Mouse (Mus musculus) heart, embryonic 15.5 days (tissue): ENCODE results near the gene Stard7. TPM values are rescaled to one million over a fixed set of nuclear protein-coding genes. Genes with fewer than 3 reads are reported as not detected.
A peak's percentile ranks its signal among the peaks of the same experiment; 100 is the strongest.

Source experiments
- ATAC-seq: fragments of 200-750 bp; cut with Nextera tagmentation; replicated peaks from 2 replicates; pipeline ENCODE4 v1.8.0; 2017; ENCODE audit warnings: low read depth, moderate TSS enrichment; ENCODE audit not compliant: insufficient number of reproducible peaks, insufficient read depth, low FRiP score
- H3K27ac ChIP-seq: fragments of 300-500 bp; sonication (generic); 2 replicates; pipeline ENCODE4 v1.5.1; 2015; ENCODE audit warnings: mild to moderate bottlenecking, inconsistent platforms
- H3K27me3 ChIP-seq: fragments of 300-500 bp; sonication (generic); 2 replicates; pipeline ENCODE4 v1.6.1; 2015; ENCODE audit warnings: inconsistent platforms
- H3K36me3 ChIP-seq: fragments of 300-500 bp; sonication (generic); 2 replicates; pipeline ENCODE4 v1.6.1; 2015; ENCODE audit warnings: mild to moderate bottlenecking, inconsistent platforms
- H3K4me1 ChIP-seq: fragments of 300-500 bp; sonication (generic); replicated peaks from 2 replicates; pipeline ENCODE4 v1.6.1; 2015; ENCODE audit warnings: inconsistent platforms
- H3K4me2 ChIP-seq: fragments of 300-500 bp; sonication (generic); 2 replicates; pipeline ENCODE4 v1.6.1; 2015; ENCODE audit warnings: inconsistent platforms, mild to moderate bottlenecking, moderate library complexity
- H3K4me3 ChIP-seq: fragments of 300-500 bp; sonication (generic); 2 replicates; pipeline ENCODE4 v1.5.1; 2015; ENCODE audit warnings: mild to moderate bottlenecking, inconsistent platforms
- H3K9ac ChIP-seq: fragments of 300-500 bp; sonication (generic); 2 replicates; pipeline ENCODE4 v1.6.1; 2015; ENCODE audit warnings: mild to moderate bottlenecking, inconsistent platforms
- H3K9me3 ChIP-seq: fragments of 300-500 bp; sonication (generic); replicated peaks from 2 replicates; pipeline ENCODE4 v1.6.1; 2016; ENCODE audit warnings: inconsistent platforms
- WGBS: fragments of 180-500 bp; shearing (Covaris S2); methylation state at CpG from one replicate; pipeline ENCODE4 v1.1.7; 2015; ENCODE audit warnings: mixed read lengths; 5-methylcytosine and 5-hydroxymethylcytosine counted together
- polyA plus RNA-seq: library from polyadenylated mRNA; unstranded; fragments of >200 nt; fragmentation: Nextera tagmentation; extraction: Ambion mirVana; gene quantifications from 2 replicates; pipeline ENCODE4 v1.2.1, GENCODE M21; 2015

Stard7 gene
- polyA plus RNA-seq, 1 experiment from 2014 or later, result 99.6 TPM

DNA sequence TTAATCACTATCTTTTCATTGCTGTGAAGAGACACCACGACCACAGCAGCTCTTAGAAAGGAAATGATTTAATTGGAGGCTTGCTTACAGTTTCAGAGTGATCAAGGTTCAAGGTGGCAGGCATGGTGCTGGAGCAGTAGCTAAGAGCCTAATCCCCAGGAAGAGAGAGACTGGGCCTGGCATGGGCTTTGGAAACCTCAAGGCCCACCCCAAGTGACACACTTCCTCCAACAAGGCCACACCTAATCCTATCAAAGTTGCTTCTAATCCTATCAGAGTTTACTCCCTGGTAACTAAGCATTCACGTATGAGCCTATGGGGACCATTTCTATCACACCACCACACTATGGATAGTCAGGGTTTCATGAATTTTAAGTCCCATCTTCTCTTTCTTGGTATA lies 40.2 kb downstream of the Stard7 start:
- Histone ChIP-seq H3K4me1 (0 out of 2 replicates have a peak, but pooled peaks cover 9% of the 10 kb centered on the region), H3K4me2 (no peak overlapping the region), H3K27ac (no peak overlapping the region), H3K27me3 (no peaks in the 10 kb centered on the region), H3K36me3 (no peaks in the 10 kb centered on the region), H3K4me3 (no peak overlapping the region), H3K9me3 (peaks cover 2% of the 10 kb centered on the region; the same call in 1 of the 2 replicates), H3K9ac (no peak overlapping the region)
- ATAC-seq, result no peak
- 34% methylated on average over 2 of the region's 2 CpGs for WGBS

DNA sequence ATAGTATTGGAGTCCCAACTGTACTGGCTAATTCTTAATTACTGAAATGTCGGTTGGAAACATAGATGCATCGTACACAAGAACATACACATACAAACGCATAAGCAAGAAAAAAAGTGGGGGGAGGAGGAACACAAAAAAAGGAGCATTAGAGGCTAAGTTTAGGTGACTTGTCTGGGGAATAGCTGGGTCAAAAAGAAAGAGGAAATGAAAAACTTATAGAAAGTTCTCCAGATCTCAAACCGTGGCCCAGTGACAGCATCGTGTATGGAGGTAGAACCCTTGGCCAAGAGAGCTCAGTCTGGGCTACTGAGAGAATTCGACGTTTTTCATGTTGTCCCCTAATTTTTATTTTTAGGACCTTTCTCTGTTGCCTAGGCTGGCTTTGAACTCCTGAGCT lies 40.7 kb downstream of the Stard7 start:
- ATAC-seq, result no peak
- Histone ChIP-seq H3K36me3 (no peaks in the 10 kb centered on the region), H3K9ac (no peak overlapping the region), H3K27ac (no peak overlapping the region), H3K9me3 (peaks cover 2% of the 10 kb centered on the region; the same call in 1 of the 2 replicates), H3K4me3 (no peak overlapping the region), H3K4me2 (no peak overlapping the region), H3K27me3 (no peaks in the 10 kb centered on the region), H3K4me1 (0 out of 2 replicates have a peak, but pooled peaks cover 9% of the 10 kb centered on the region)
- 85% methylated on average over 7 of the region's 7 CpGs for WGBS

DNA sequence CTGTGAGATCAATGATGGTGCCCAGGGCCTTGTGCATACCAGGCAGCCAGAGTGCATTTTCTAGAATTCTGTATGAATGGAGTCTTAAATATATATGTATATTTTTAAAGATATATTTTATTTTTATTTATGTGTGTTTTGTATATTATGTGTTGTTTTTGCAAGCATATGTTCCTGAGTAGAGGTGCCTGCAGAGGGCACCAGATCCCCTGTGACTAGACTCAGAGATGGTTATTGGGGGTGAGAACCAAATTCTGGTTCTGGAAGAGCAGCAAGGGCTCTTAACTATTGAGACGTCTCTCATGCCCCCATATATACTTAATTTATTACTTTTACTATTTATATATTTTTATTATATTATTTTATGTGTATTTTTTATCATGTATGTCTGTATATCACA lies 41.2 kb downstream of the Stard7 start:
- H3K4me2 ChIP-seq, result no peak overlapping the region
- peaks cover 2% of the 10 kb centered on the region; the same call in 1 of the 2 replicates for H3K9me3 ChIP-seq
- H3K4me1 ChIP-seq, result 0 out of 2 replicates have a peak, but pooled peaks cover 9% of the 10 kb centered on the region
- no peaks in the 10 kb centered on the region for H3K27me3 ChIP-seq
- H3K4me3 ChIP-seq, result no peak overlapping the region
- H3K36me3 ChIP-seq, result no peaks in the 10 kb centered on the region
- 79% methylated on average over 1 of the region's 1 CpGs for WGBS
- no peak for ATAC-seq
- no peak overlapping the region for H3K9ac ChIP-seq
- no peak overlapping the region for H3K27ac ChIP-seq

DNA sequence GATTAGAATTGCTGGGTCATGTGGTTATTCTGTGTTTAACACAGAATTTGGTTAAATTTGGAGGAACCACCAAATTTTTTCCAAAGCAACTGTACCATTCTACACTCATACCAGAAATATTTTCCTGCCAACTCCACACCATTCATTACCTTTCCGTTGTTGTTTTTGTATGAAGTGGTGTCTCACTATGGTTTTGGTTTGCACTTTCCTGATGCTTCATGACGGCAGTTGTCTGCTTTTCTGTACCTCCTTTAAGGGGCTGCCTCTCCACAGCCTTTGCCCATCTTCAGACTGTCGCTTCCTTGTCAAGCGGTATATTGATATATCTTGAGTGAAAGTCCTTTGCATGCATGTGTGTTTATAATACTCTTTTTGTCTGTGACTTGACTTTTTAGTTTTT lies 42.8 kb downstream of the Stard7 start:
- no peaks in the 10 kb centered on the region for H3K27me3 ChIP-seq
- peaks cover 2% of the 10 kb centered on the region; the same call in 1 of the 2 replicates for H3K9me3 ChIP-seq
- no peak overlapping the region for H3K9ac ChIP-seq
- H3K27ac ChIP-seq, result no peak overlapping the region
- H3K4me3 ChIP-seq, result no peak overlapping the region
- WGBS, result 88% methylated on average over 4 of the region's 4 CpGs
- peaks cover 9% of the 10 kb centered on the region; the same call in 1 of the 2 replicates for H3K4me1 ChIP-seq
- ATAC-seq, result no peak
- H3K4me2 ChIP-seq, result no peak overlapping the region
- H3K36me3 ChIP-seq, result no peaks in the 10 kb centered on the region

DNA sequence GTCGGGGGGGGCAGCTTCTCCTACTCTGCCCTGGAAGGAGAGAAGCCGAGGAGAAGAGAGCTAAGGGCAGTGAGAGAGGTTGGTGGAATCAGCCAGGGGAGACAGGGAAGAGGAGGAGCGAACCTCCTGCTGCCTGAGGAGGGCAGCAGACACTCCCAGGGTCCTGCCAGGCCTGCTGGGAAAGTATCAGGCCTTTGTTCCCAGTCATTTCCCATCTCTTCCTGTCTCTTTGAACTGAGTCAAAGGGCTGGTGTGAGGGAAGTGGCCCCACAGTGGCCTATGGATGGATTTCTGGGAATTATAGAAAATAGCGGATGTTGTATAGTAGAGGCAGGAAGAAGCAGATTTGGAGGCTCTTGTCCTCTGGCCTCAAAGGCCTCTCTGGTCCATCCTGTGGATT lies 43.9 kb downstream of the Stard7 start:
- 40% methylated on average over 4 of the region's 4 CpGs for WGBS
- Histone ChIP-seq H3K27ac (peak overlapping the region; percentile 83), H3K27me3 (no peaks in the 10 kb centered on the region), H3K4me1 (peaks cover 9% of the 10 kb centered on the region; the same call in 1 of the 2 replicates), H3K9me3 (peaks cover 2% of the 10 kb centered on the region; the same call in 1 of the 2 replicates), H3K9ac (no peak overlapping the region), H3K4me2 (no peak overlapping the region), H3K4me3 (no peak overlapping the region), H3K36me3 (no peaks in the 10 kb centered on the region)
- peak; percentile 50 for ATAC-seq

DNA sequence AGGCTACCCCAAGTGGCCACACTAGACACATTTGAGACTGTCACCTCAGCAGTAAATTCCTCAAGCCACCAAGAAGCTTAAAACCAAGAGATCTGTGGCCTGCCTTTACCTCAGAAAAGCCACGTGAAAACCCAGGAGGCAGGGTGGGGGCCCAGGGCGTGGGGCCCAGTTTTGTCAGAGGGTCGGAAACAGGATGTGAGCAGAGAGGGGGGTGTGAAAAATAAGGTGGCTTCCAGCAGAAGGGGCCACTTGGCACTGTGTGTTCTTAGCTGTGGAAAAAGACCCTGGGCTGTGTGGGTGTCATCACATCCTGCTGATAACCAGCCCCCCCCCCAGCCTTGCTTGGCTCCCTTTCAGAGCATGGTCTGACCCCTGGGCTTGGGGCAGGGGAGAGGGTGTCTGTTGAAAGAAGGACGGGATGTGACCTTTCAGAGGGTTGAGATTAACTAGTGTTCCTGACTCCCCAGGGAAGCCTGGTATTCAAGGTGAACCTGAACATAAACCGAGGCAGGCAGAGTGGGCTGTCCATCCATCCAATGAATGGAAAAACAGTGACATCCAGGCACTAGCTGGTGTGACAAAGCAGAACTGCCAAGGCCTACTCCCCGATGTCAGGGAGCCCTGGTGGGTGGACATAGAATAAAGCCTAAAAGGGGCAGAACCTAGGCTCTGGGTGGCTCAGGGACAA lies 44.6 kb downstream of the Stard7 start:
- WGBS, result 37% methylated on average over 6 of the region's 6 CpGs
- H3K4me3 ChIP-seq, result no peak overlapping the region
- no peak overlapping the region for H3K9ac ChIP-seq

DNA sequence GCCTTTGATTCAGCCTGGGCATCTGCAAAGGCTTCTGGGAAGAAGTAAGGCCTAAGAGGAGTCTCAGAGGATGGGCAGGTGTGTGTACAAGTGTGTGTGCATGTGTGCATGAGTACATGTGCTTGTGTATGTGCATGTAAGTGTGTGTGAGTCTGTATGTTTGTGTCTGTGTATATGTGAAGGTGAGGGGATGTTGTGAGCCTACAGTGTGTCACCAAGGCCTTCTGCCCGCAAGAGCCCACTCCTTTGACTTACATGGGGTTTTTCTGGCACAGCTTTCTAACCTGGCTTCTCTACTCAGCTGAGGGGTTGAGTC lies 45.1 kb downstream of the Stard7 start:
- H3K4me3 ChIP-seq, result no peak overlapping the region

More for the DNA sequence above, 44.6 kb downstream of the Stard7 start:
- Histone ChIP-seq H3K9me3 (peaks cover 2% of the 10 kb centered on the region; the same call in 1 of the 2 replicates), H3K4me1 (peaks cover 9% of the 10 kb centered on the region; the same call in 1 of the 2 replicates), H3K4me2 (no peak overlapping the region), H3K36me3 (no peaks in the 10 kb centered on the region), H3K27ac (peak overlapping the region; percentile 83), H3K27me3 (no peaks in the 10 kb centered on the region)
- ATAC-seq, result peak; percentile 67

DNA sequence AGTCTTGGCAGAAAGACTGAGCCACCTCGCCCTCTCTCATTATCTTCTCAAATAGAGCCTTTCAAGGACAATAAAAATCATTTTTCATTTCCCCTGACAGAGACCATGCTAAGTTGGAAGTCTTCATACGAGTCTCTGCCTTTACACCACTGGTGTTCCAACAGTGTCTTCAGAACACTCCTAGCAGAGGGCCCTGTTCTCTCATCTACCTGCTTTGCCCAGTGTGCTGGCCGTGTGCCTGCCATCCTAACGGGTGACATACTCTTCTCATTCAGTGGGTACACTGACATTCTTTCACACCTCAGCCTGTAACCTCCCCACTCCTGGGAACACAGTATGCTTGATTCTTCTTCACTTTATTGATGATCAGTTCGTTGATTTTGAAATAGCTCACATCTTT lies 46.4 kb downstream of the Stard7 start:
- Histone ChIP-seq H3K9me3 (peaks cover 2% of the 10 kb centered on the region; the same call in 1 of the 2 replicates), H3K4me2 (no peak overlapping the region), H3K27ac (no peak overlapping the region), H3K4me1 (peaks cover 9% of the 10 kb centered on the region; the same call in 1 of the 2 replicates), H3K4me3 (no peak overlapping the region), H3K27me3 (no peaks in the 10 kb centered on the region), H3K9ac (no peak overlapping the region), H3K36me3 (no peaks in the 10 kb centered on the region)
- 73% methylated on average over 5 of the region's 5 CpGs for WGBS
- no peak for ATAC-seq

More for the DNA sequence above, 45.1 kb downstream of the Stard7 start:
- H3K27me3 ChIP-seq, result no peaks in the 10 kb centered on the region
- H3K9ac ChIP-seq, result no peak overlapping the region
- no peak for ATAC-seq
- H3K4me1 ChIP-seq, result peaks cover 9% of the 10 kb centered on the region; the same call in 1 of the 2 replicates
- H3K9me3 ChIP-seq, result peaks cover 2% of the 10 kb centered on the region; the same call in 1 of the 2 replicates
- WGBS, result 89% methylated on average over 1 of the region's 1 CpGs
- no peaks in the 10 kb centered on the region for H3K36me3 ChIP-seq
- no peak overlapping the region for H3K4me2 ChIP-seq
- peak overlapping the region; percentile 83 for H3K27ac ChIP-seq

DNA sequence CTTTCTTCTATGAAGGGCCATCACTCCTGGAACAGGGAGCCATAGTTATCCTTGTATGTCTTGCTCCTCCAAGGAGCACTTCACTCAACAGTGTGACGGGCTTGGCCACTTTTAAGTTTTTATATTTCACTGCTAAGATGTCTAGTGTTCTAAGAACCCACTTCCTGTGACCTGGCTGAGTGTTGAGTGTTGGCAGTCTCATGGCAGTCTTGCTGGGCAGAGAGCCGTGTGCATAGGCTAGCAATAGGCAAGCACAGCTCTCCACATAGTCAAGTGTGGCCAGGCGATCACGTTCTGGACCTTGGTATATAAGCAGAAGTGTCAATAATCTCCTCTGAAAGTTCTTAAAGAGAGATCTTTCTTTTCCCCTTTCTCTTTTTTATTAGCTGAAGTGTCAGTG lies 48.1 kb downstream of the Stard7 start:
- Histone ChIP-seq H3K4me2 (no peak overlapping the region), H3K36me3 (no peaks in the 10 kb centered on the region), H3K27me3 (no peaks in the 10 kb centered on the region), H3K9me3 (no peaks in the 10 kb centered on the region), H3K4me1 (peaks cover 9% of the 10 kb centered on the region; the same call in 1 of the 2 replicates), H3K4me3 (no peak overlapping the region), H3K9ac (no peak overlapping the region), H3K27ac (no peak overlapping the region)
- 77% methylated on average over 4 of the region's 4 CpGs for WGBS
- ATAC-seq, result no peak

DNA sequence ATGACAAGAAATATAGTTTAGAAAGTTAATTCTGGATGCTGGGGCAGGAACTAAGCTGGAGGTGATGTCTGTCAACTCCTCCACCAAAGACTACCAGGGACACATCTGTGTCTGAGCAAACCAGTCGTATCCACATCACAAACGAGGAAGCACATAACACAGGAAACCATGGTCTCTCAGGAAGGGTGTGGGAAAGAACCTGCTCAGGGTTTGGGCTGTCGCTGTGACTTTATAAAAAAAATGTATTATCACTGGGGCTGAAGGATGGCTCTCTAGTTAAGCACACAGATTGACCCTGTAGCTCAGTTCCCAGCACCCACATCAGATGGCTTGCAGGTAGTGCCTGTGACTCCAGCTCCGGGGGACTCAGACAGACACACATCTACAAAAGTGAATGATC lies 49.1 kb downstream of the Stard7 start:
- H3K4me2 ChIP-seq, result no peak overlapping the region
- no peak overlapping the region for H3K4me3 ChIP-seq
- H3K9ac ChIP-seq, result no peak overlapping the region
- WGBS, result 55% methylated on average over 4 of the region's 4 CpGs
- no peaks in the 10 kb centered on the region for H3K27me3 ChIP-seq
- H3K4me1 ChIP-seq, result peaks cover 7% of the 10 kb centered on the region; the same call in 1 of the 2 replicates
- no peak overlapping the region for H3K27ac ChIP-seq
- H3K36me3 ChIP-seq, result no peaks in the 10 kb centered on the region
- ATAC-seq, result no peak
- H3K9me3 ChIP-seq, result no peaks in the 10 kb centered on the region

DNA sequence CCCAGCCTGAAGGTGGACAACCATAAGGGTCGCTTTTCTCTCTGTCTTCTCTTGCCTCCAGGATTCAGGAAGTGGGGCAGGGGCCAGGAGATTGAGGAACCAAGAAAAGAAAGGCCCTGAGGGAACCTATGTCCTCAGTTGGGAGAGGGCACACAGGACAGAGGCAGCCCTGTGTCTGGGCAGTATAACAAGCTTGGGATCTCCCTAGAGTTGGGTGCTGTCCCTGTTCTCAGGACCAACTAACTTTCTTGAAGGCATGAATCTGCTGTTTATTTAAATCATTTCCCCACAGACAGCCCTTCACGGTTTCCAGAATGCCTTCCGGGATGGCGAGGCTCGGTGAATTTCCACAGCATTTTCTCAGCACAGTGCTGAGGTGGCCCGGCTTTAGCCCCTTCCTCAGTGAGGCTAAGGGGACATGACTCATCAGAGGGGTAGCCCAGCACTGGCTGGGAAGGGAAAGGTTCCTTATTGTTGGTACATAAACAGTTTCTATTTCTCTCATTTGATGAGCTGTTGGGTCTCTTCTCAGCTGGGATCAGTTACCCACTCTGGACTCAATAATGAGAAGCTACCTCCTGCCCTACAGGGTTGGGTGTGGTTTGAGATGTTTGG lies 52.8 kb downstream of the Stard7 start:
- H3K9ac ChIP-seq, result no peak overlapping the region
- no peaks in the 10 kb centered on the region for H3K9me3 ChIP-seq
- H3K27me3 ChIP-seq, result no peaks in the 10 kb centered on the region
- 61% methylated on average over 6 of the region's 6 CpGs for WGBS
- H3K4me1 ChIP-seq, result no peaks in the 10 kb centered on the region
- H3K4me2 ChIP-seq, result no peak overlapping the region
- H3K4me3 ChIP-seq, result no peak overlapping the region
- no peak overlapping the region for H3K27ac ChIP-seq
- H3K36me3 ChIP-seq, result no peaks in the 10 kb centered on the region
- no peak for ATAC-seq
